Mouse (Mus musculus): Measurements from ENCODE around the gene Trappc1.

DNA sequence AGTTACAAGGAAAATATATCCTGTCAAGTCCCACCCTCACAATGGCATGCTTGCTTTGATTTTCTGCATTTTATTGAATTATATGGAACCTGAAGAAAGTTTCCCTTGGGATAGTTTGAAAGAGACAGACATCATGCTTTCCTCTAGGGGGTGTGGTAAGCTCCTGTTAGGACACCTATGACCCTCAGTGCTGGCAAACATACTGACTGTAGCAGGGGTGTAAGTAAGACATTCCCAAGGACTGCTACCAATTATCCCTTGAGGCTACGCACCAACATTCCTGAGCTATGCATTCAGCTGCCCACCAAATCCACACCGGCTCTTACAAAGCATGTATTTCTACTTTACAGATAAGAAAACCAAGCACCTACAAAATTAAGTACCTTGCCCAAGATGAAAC, 38.7 kb downstream of the Trappc1 start:
- TF ChIP-seq CTCF (IDR thresholded peaks at IDR 0.05; ENCODE audit: borderline replicate concordance, extremely low read depth, insufficient read depth, insufficient read length) (no peak), POLR2A (IDR thresholded peaks at IDR 0.05; ENCODE audit: borderline replicate concordance, extremely low read depth, insufficient read depth, insufficient read length, poor library complexity, severe bottlenecking) (no peak)
